Mouse (Mus musculus) kidney, adult 2 months (tissue): ENCODE data around the gene Cdh1. TPM values are rescaled to one million over a fixed set of nuclear protein-coding genes. Genes with fewer than 3 reads are reported as not detected.

Source experiments
- DNase-seq: peaks from one replicate; pipeline ENCODE4 v3.0.0; 2021
- H3K27ac ChIP-seq: fragments of 200-500 bp; 2 replicates; pipeline ENCODE4 v1.5.1; 2012; ENCODE audit warnings: low read depth, low read length, control low read depth, inconsistent platforms; ENCODE audit not compliant: insufficient read depth
- H3K27me3 ChIP-seq: fragments of 200-500 bp; replicated peaks from 2 replicates; pipeline ENCODE4 v1.6.1; 2012; ENCODE audit warnings: mild to moderate bottlenecking, moderate library complexity, low read length, inconsistent platforms; ENCODE audit not compliant: control insufficient read depth, insufficient read depth
- H3K36me3 ChIP-seq: fragments of 200-500 bp; 2 replicates; pipeline ENCODE4 v1.6.1; 2012; ENCODE audit warnings: mild to moderate bottlenecking, moderate library complexity, low read length, inconsistent platforms; ENCODE audit not compliant: control insufficient read depth, insufficient read depth
- H3K4me1 ChIP-seq: fragments of 200-500 bp; 2 replicates; pipeline ENCODE4 v1.6.1; 2011; ENCODE audit warnings: low read length; ENCODE audit not compliant: control insufficient read depth, insufficient read depth
- H3K4me3 ChIP-seq: fragments of 200-500 bp; 2 replicates; pipeline ENCODE4 v1.5.1; 2011; ENCODE audit warnings: mild to moderate bottlenecking, low read depth, low read length, control low read depth; ENCODE audit not compliant: insufficient read depth
- CTCF ChIP-seq: fragments of 200-500 bp; conservative IDR thresholded peaks from 2 replicates; pipeline ENCODE4 v1.5.1; 2011; ENCODE audit warnings: low read depth, mild to moderate bottlenecking, control low read depth, low read length, moderate library complexity, mixed read lengths; ENCODE audit not compliant: insufficient read depth, insufficient read length
- POLR2A ChIP-seq: fragments of 200-500 bp; IDR thresholded peaks from one replicate; pipeline ENCODE4 v1.6.1; 2011; ENCODE audit warnings: low read depth, low read length, control low read depth
- WGBS: fragments of 180-500 bp; shearing (Covaris S2); methylation state at CpG from one replicate; pipeline ENCODE4 v1.1.7; 2018; 5-methylcytosine and 5-hydroxymethylcytosine counted together
- polyA plus RNA-seq: library from polyadenylated mRNA; depleted of rRNA; stranded (reverse); fragments of >200 nt; gene quantifications from 2 replicates; pipeline ENCODE4 v1.2.3, GENCODE M21; 2012

Gene Cdh1
- polyA plus RNA-seq, 1 experiment = 68.7 TPM

- H3K4me3 ChIP-seq = no peak overlapping the region
- peak; percentile 82 for DNase-seq
- WGBS = 54% methylated on average over 10 of the region's 10 CpGs
- peak overlapping the region; percentile 67 for H3K27ac ChIP-seq
- H3K36me3 ChIP-seq = no peaks in the 10 kb centered on the region
- no peaks in the 10 kb centered on the region for H3K27me3 ChIP-seq
- TF ChIP-seq CTCF (no peak), POLR2A (no peak)
- H3K4me1 ChIP-seq = peaks cover 35% of the 10 kb centered on the region
These were observed 12.6 kb downstream of the Cdh1 start for GRCm38 (mm10) chr8:106615661-106616299.

GRCm38 (mm10) chr8:106616679-106617078, 13.5 kb downstream of the Cdh1 start:
- H3K27me3 ChIP-seq = no peaks in the 10 kb centered on the region
- H3K36me3 ChIP-seq = no peaks in the 10 kb centered on the region
- peaks cover 36% of the 10 kb centered on the region for H3K4me1 ChIP-seq
- WGBS = 51% methylated on average over 4 of the region's 4 CpGs
- no peak overlapping the region for H3K4me3 ChIP-seq
- peak overlapping the region; percentile 57; the same call in 1 of the 2 replicates for H3K27ac ChIP-seq
- no peak for DNase-seq
- no peak for TF ChIP-seq CTCF
- TF ChIP-seq POLR2A = no peak

GRCm38 (mm10) chr8:106617196-106617595, 14.0 kb downstream of the Cdh1 start:
- peaks cover 38% of the 10 kb centered on the region for H3K4me1 ChIP-seq
- H3K27me3 ChIP-seq = no peaks in the 10 kb centered on the region
- 65% methylated on average over 6 of the region's 6 CpGs for WGBS
- DNase-seq = no peak
- H3K27ac ChIP-seq = 0 out of 2 replicates have a peak overlapping the region, but pooled peaks have one; percentile 57
- no peak for TF ChIP-seq CTCF
- TF ChIP-seq POLR2A = no peak
- no peaks in the 10 kb centered on the region for H3K36me3 ChIP-seq
- no peak overlapping the region for H3K4me3 ChIP-seq

DNA sequence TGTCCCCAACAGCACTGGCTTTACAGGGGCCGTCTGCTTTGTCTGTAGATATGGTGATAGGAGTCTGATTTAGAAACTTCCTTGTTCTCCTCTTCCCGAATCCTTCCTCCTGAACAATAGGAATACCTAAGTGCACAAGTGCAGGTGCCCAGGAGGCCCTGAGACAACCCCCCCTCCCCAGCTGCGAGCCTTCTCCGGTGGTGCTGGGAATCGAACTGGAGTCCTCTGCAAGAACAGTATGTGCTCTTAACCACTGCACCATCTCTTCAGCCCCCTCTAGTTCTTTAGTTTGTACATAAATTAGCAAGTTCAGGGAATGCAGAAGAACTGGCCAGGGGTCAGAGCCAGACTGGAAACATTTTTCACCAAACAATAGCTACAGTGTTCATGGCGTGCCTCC, 14.7 kb downstream of the Cdh1 start:
- Histone ChIP-seq H3K36me3 (no peaks in the 10 kb centered on the region), H3K4me1 (peaks cover 39% of the 10 kb centered on the region), H3K27ac (no peak overlapping the region), H3K4me3 (no peak overlapping the region), H3K27me3 (no peaks in the 10 kb centered on the region)
- 77% methylated on average over 6 of the region's 6 CpGs for WGBS
- TF ChIP-seq POLR2A (no peak), CTCF (no peak)
- no peak for DNase-seq

DNA sequence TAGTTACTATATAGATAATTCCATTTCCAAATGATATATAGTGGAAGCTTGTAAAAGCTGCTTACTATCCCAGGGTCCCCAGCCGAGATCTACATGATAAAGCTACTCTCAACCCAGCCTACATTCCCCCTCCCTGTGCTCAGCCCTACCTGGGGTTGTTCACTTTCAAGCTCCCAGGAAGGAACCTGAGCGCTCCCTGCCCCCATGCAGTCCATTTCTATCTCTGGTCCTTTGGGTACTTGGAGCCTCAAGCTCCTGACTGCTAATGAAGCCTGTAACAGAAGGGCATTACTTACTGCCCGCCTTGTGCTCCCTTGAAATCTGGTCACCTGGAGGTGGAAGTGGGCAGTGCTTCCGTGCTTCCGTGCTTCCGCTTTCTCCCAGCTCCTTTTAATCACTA, 15.2 kb downstream of the Cdh1 start:
- no peaks in the 10 kb centered on the region for H3K27me3 ChIP-seq
- no peaks in the 10 kb centered on the region for H3K36me3 ChIP-seq
- 52% methylated on average over 6 of the region's 6 CpGs for WGBS
- no peak for DNase-seq
- H3K27ac ChIP-seq = peak overlapping the region; percentile 41; the same call in 1 of the 2 replicates
- H3K4me1 ChIP-seq = peaks cover 41% of the 10 kb centered on the region
- H3K4me3 ChIP-seq = no peak overlapping the region
- TF ChIP-seq CTCF (no peak), POLR2A (no peak)

DNA sequence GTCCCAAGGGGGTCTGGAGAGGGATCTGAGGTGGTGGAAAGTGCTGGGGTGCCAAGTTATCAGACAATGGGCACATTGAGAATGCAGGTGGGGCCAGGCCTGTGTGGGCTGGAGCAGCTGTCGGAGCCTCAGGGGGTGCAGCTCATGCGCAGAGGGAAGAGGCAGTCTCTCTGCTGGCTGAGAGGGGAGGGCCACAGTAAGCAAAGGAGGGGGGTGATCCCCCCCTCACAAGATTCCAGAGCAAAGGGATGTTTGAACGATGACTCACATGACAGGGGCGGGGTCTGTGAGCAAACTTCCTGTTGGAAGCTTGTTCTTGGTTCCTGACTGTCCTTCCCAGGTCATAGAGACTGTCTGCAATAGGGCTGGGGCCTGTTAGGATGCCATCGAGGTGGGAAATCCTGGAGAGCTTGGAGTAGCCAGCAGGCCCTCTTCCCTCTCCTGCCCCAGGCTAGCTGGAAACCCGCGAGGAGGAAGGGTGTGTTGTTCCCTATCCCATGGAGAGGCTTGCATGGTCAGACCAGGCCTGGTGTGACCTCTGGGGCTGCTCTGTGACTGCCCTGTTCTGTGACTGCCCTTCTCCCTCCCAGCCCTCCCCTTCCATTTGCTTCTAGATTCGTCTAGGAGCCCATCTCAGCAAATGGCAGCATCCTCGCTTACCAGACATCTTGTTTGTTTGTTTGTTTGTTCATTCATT, 16.5 kb downstream of the Cdh1 start:
- peak overlapping the region; percentile 69 for H3K27ac ChIP-seq
- no peak overlapping the region for H3K4me3 ChIP-seq
- H3K4me1 ChIP-seq = peaks cover 43% of the 10 kb centered on the region
- H3K27me3 ChIP-seq = no peaks in the 10 kb centered on the region
- peak; percentile 86 for DNase-seq
- H3K36me3 ChIP-seq = no peaks in the 10 kb centered on the region
- TF ChIP-seq POLR2A = no peak
- TF ChIP-seq CTCF = no peak
- WGBS = 45% methylated on average over 9 of the region's 9 CpGs

DNA sequence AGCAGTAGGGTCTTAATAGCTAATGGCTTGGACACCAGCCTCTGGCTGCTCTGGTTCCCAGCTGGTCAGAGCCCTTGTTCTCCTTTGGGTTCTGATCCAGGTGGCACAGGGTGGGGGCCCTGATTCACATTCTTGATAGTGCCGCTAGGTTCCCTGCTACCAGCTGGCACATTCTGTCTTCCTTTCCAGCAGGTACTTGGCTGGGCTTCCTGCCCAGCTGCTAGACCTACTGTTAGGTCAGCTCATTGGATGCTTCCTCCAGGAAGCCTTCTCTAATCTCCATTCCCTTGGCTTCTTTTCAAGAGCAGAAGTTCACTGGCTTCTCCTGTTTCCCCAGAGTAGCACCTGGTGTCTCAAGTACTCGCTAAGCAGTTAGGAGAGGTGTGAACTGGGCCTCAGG, 17.3 kb downstream of the Cdh1 start:
- peaks cover 41% of the 10 kb centered on the region for H3K4me1 ChIP-seq
- TF ChIP-seq CTCF = no peak
- TF ChIP-seq POLR2A = no peak
- no peaks in the 10 kb centered on the region for H3K36me3 ChIP-seq
- no peak overlapping the region for H3K4me3 ChIP-seq
- peak overlapping the region; percentile 69 for H3K27ac ChIP-seq
- peak; percentile 80 for DNase-seq
- H3K27me3 ChIP-seq = no peaks in the 10 kb centered on the region
- WGBS = 36% methylated on average over 2 of the region's 2 CpGs
